Mouse (Mus musculus): ENCODE data around the gene Myo1d. TPM values are rescaled to one million over a fixed set of nuclear protein-coding genes. Genes with fewer than 3 reads are reported as not detected.

Myo1d gene
- polyA plus RNA-seq (2016; fragmentation: Nextera tagmentation; extraction: Ambion mirVana), result 11.3 and 13.3 TPM in 2 replicates

DNA sequence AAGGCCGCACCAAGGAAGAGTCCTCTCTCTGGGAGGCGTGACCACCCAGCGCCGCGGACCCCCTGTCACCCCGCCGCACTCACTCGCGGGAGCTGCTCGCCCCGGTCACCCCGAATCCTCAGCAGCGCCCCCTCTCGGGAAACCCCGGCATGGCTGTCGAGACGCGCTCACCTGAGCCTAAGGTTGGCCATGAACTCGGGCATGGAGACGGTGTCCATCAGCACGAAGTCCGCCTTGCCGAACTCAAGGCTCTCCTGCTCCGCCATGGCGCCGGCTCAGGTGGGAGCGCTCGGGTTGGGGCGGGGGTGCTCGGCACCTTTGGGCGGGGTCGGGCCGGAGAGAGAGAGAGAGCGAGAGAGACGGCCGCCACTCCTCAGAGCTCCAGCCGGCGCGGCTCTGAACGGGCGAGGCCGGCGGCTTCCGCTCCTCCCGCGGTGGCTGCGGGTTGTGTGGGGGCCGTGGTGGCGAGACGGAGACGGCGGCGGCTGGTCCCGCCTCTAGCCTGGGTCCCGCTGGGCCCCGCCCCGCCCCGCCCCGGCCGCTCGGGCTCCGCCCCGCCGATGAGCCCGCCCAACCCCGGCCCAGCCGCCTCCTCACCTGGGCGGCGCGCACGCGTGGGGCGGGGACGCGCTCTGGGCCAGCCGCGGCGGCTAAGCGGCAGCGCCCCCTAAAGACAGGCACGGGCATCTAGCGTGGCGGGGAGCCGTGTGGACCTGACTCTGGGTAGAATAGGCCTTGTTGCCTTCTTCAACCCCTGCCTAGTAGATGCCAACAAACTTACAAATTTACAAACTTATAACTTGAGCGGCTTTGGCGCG is at the start of gene Myo1d:
Gene Myo1d, minus strand, starts transcription at position 499 of the 818 bp plus-strand sequence.
- Histone ChIP-seq H3K4me1 (replicated peaks) (peaks cover 17% of the 10 kb centered on the region), H3K4me2 (peak within 1 kb of the TSS; percentile 96), H3K36me3 (no peaks in the 10 kb centered on the region), H3K4me3 (peak within 1 kb of the TSS; percentile 87), H3K27me3 (replicated peaks) (0 out of 2 replicates have a peak, but pooled peaks cover 5% of the 10 kb centered on the region), H3K9me3 (replicated peaks) (no peaks in the 10 kb centered on the region), H3K27ac (ENCODE audit: poor library complexity, severe bottlenecking) (peak within 1 kb of the TSS; percentile 72), H3K9ac (peak within 1 kb of the TSS; percentile 80)
- ATAC-seq (ENCODE audit: insufficient number of reproducible peaks, low FRiP score), result peak; percentile 98
- under 1% methylated on average over 77 of the region's 87 CpGs for WGBS

DNA sequence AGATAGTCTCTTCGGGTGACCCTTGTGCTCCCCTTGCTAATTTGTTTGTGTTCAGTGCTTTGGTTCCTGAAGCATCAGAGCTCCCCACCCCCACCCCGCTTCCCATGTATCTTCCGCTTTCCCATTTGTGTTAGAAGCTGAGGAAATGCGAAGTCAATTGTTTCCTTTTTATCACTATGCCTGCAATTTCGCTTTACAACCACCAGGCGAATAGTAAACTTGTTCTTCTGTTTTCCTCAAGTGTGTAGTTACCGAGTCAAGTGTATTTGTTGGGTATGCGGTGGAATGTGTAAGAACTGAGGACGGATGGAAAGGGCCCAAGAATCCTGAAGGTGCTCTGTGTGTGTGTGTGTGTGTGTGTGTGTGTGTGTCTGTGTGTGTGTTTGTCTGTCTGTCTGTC is 42.0 kb upstream of the Myo1d start:
- ATAC-seq (ENCODE audit: insufficient number of reproducible peaks, low FRiP score), result no peak
- 0 out of 2 replicates have a peak overlapping the region, but pooled peaks have one; percentile 38 for H3K27ac ChIP-seq (ENCODE audit: poor library complexity, severe bottlenecking)
- 75% methylated on average over 9 of the region's 9 CpGs for WGBS

DNA sequence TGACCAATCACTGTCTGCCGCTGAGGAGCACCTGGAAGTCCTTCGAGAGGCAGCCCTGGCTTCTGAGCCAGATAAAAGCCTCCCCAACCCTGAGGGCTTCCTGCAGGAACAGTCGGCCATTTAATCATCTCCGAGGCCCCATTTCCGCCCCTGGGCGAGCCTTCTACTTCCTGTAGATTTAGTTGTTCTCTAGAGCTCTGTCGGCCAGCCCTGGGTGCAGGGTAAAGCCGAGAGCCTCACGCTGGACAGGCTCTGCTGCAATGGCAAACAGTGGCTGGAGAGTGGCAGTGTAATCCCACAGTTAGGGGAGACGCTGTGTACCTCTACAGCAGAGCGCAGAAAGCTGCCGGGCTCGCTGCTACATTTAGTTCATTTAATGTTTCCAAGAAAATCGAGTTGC is 41.5 kb upstream of the Myo1d start:
- Histone ChIP-seq H3K9me3 (replicated peaks) (no peaks in the 10 kb centered on the region), H3K9ac (no peak overlapping the region), H3K4me3 (no peak overlapping the region), H3K4me2 (peak overlapping the region; percentile 8; the same call in 1 of the 2 replicates), H3K27me3 (replicated peaks) (no peaks in the 10 kb centered on the region), H3K27ac (ENCODE audit: poor library complexity, severe bottlenecking) (0 out of 2 replicates have a peak overlapping the region, but pooled peaks have one; percentile 38), H3K4me1 (replicated peaks) (peaks cover 40% of the 10 kb centered on the region), H3K36me3 (peaks cover 33% of the 10 kb centered on the region)
- ATAC-seq (ENCODE audit: insufficient number of reproducible peaks, low FRiP score), result peak; percentile 54
- WGBS, result 44% methylated on average over 14 of the region's 14 CpGs

More for the DNA sequence above, 42.0 kb upstream of the Myo1d start:
- peaks cover 37% of the 10 kb centered on the region for H3K4me1 ChIP-seq (replicated peaks)
- 0 out of 2 replicates have a peak overlapping the region, but pooled peaks have one; percentile 8 for H3K4me2 ChIP-seq
- H3K4me3 ChIP-seq, result no peak overlapping the region
- H3K27me3 ChIP-seq (replicated peaks), result no peaks in the 10 kb centered on the region
- no peak overlapping the region for H3K9ac ChIP-seq
- no peaks in the 10 kb centered on the region for H3K9me3 ChIP-seq (replicated peaks)
- H3K36me3 ChIP-seq, result peaks cover 28% of the 10 kb centered on the region

DNA sequence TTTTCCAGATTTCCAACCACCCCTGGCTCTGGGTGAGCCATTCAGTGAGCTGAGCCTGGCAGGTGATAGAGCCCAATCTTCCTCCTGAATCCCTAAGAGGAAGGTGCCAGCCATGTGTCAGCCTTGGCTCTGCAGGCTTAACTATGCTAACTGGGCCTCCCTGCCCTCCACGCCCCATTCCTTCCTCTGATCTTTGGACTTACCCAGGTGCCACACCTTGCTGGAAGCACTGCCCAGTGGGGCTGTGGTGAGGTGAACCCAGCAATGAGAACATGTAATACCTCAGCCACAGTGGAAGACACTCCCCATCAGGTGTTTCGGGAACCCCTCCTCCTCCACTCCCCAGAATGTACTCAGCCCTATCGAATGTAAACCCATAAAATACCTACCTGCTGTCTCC is 40.3 kb upstream of the Myo1d start:
- peaks cover 44% of the 10 kb centered on the region for H3K36me3 ChIP-seq
- whole genome bisulfite sequencing, result 90% methylated on average over 3 of the region's 3 CpGs
- H3K4me2 ChIP-seq, result no peak overlapping the region
- H3K9ac ChIP-seq, result no peak overlapping the region
- H3K9me3 ChIP-seq (replicated peaks), result no peaks in the 10 kb centered on the region
- no peaks in the 10 kb centered on the region for H3K27me3 ChIP-seq (replicated peaks)
- no peak overlapping the region for H3K27ac ChIP-seq (ENCODE audit: poor library complexity, severe bottlenecking)
- peaks cover 46% of the 10 kb centered on the region for H3K4me1 ChIP-seq (replicated peaks)
- ATAC-seq (ENCODE audit: insufficient number of reproducible peaks, low FRiP score), result no peak
- H3K4me3 ChIP-seq, result no peak overlapping the region

DNA sequence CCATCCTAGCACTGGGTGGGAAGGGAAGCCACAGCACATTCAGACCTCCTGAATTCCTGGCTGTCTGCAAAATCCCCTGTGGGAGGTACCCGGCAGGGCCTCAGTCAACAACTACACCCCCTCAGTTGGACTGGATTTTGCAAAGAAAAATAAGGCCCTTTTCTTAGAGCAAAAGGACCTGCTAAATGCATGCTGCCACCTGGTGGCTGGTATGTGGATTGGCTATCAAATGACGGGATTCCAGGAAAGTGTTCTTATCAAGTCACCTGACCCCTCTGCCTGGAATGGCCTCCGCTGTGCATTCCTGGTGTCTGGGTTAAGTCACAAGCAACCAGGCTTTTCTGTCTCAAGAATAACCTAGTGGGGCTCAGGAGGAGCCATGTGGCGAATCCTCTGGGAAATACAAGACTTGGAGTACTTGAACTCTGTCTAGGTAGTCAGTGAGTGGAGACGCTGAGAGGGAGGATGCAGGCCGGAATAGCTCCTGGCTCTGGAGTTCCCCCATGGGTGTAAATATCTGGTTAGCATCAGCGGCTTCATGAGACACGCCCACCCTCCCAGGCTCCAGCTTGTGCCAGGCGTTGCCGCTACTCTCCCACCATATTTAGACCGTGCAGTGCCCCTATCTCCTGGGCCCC is 38.4 kb upstream of the Myo1d start:
- H3K4me2 ChIP-seq, result peak overlapping the region; percentile 60
- H3K9ac ChIP-seq, result peak overlapping the region; percentile 52
- no peaks in the 10 kb centered on the region for H3K27me3 ChIP-seq (replicated peaks)
- no peaks in the 10 kb centered on the region for H3K9me3 ChIP-seq (replicated peaks)
- peaks cover 57% of the 10 kb centered on the region for H3K36me3 ChIP-seq
- WGBS, result 6% methylated on average over 11 of the region's 11 CpGs
- H3K4me1 ChIP-seq (replicated peaks), result peaks cover 46% of the 10 kb centered on the region
- peak overlapping the region; percentile 85 for H3K27ac ChIP-seq (ENCODE audit: poor library complexity, severe bottlenecking)
- peak overlapping the region; percentile 14 for H3K4me3 ChIP-seq
- ATAC-seq (ENCODE audit: insufficient number of reproducible peaks, low FRiP score), result peak; percentile 66

DNA sequence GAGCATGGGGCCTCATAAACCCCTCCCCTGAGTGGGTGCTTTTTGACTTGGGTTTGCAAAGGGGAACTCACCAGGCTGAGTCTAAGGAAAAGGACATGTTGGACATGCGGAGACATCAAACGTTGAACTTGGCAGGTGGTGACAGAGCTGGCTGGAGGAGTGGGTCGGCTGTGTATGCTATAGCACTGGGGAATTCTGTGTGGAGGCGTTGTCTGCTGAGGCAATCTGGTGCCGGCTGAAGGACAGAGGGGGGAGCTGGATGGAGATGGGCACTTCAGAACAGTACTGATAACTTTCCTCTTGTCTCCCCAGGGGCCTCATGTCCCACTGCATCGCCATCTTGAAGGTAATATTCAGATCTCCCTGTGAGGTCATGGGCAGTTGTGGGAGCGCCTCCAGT is 35.5 kb upstream of the Myo1d start:
- H3K9ac ChIP-seq, result no peak overlapping the region
- 57% methylated on average over 7 of the region's 7 CpGs for WGBS
- no peak overlapping the region for H3K27ac ChIP-seq (ENCODE audit: poor library complexity, severe bottlenecking)
- H3K4me3 ChIP-seq, result no peak overlapping the region
- peaks cover 52% of the 10 kb centered on the region for H3K4me1 ChIP-seq (replicated peaks)
- H3K27me3 ChIP-seq (replicated peaks), result no peaks in the 10 kb centered on the region
- H3K9me3 ChIP-seq (replicated peaks), result no peaks in the 10 kb centered on the region
- no peak for ATAC-seq (ENCODE audit: insufficient number of reproducible peaks, low FRiP score)
- H3K36me3 ChIP-seq, result peaks cover 56% of the 10 kb centered on the region
- H3K4me2 ChIP-seq, result no peak overlapping the region

DNA sequence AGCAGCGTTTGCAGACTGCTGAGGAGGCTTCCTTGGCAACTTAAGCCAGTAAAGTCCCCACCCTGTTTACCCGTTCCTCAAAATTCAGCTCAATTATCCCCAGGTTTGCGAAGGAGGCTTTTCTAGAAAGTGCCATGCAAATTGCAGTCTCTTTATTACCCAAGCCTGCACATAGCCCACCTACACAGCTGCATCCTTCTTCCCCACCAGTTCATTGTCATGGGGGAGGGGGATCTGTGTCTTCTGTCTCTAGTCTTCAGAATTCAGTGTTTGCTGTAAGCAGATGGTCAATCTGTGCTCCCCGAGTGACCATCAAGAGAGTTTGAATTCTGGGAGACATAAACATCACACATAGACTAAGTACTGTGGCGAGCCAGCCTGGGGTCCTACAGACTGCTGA is 31.3 kb upstream of the Myo1d start:
- no peak for ATAC-seq (ENCODE audit: insufficient number of reproducible peaks, low FRiP score)
- no peak overlapping the region for H3K27ac ChIP-seq (ENCODE audit: poor library complexity, severe bottlenecking)
- 31% methylated on average over 5 of the region's 5 CpGs for WGBS

DNA sequence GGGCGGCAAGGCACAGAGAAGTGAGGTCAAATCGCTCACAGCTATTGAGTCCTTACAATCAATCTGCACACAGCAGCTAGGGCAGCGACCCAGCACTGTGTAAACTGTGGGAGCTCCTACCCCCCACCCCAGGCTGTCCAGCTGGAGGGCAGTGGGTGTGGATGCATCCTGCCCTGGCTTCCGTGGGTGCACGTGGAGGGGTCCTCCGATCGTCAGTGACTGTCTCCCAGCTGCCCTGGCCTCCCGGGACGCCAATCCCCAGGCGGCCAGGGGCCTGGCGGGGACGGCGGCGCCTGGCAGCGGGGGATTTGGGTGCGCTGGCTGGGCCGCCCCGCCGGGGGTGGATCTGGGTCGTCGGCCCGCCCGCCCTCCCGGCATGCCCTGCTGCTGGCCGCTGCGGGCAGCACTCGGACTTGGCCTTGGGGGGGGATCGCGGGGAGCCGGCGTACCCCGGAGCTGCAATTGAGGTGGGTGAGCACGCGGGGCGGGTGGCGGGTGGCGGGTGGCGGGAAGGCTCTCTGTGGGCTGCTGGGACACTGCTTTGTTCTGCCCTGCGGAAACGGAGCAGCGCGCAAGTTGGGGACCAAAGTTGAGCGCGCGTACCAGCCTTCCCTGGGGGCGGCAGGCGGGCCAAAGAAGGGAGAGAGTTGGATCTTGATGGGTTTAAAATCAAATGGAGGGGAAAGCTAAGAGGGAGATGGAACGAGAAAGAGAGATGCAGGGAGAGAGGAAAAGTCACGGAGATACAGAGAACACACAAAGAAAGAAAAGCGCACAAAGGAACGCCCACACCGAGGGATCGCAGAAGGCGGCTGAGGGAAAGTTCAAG is 30.4 kb upstream of the Myo1d start, which contains the start of gene Tmem98:
Gene Tmem98, plus strand, starts transcription at position 183 of the 829 bp plus-strand sequence.
- ATAC-seq (ENCODE audit: insufficient number of reproducible peaks, low FRiP score), result peak; percentile 83
- Histone ChIP-seq H3K27ac (ENCODE audit: poor library complexity, severe bottlenecking) (peak within 1 kb of the TSS; percentile 89), H3K27me3 (replicated peaks) (no peaks in the 10 kb centered on the region), H3K9ac (peak within 1 kb of the TSS; percentile 88), H3K4me3 (peak within 1 kb of the TSS; percentile 77), H3K9me3 (replicated peaks) (no peaks in the 10 kb centered on the region), H3K4me2 (peak within 1 kb of the TSS; percentile 89), H3K36me3 (peaks cover 32% of the 10 kb centered on the region), H3K4me1 (replicated peaks) (peaks cover 30% of the 10 kb centered on the region)
- WGBS, result under 1% methylated on average over 54 of the region's 54 CpGs

More for the DNA sequence above, 31.3 kb upstream of the Myo1d start:
- Histone ChIP-seq H3K4me3 (peak overlapping the region; percentile 77), H3K4me1 (replicated peaks) (peaks cover 34% of the 10 kb centered on the region), H3K27me3 (replicated peaks) (no peaks in the 10 kb centered on the region), H3K9ac (peak overlapping the region; percentile 88), H3K4me2 (peak overlapping the region; percentile 89), H3K9me3 (replicated peaks) (no peaks in the 10 kb centered on the region), H3K36me3 (peaks cover 40% of the 10 kb centered on the region)

DNA sequence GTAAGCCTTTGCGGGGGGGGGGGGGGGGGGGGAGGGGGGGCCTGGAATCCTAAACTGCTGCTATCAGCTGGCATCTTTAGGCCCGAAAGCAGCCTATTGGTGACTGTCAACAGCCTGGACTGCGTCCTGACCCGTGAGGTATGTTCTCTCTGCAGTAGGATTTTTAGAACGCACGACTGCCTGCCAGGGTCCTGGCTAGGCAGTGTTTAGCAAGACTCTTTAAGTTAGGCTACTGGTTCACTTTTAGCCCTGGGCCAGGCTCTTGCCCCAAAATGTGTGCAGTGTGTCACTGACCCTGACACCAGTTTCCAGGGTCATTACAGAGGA is 29.8 kb upstream of the Myo1d start:
- Histone ChIP-seq H3K36me3 (peaks cover 26% of the 10 kb centered on the region), H3K4me2 (peak overlapping the region; percentile 89), H3K4me1 (replicated peaks) (peaks cover 27% of the 10 kb centered on the region), H3K27ac (ENCODE audit: poor library complexity, severe bottlenecking) (peak overlapping the region; percentile 89), H3K9me3 (replicated peaks) (no peaks in the 10 kb centered on the region), H3K27me3 (replicated peaks) (no peaks in the 10 kb centered on the region), H3K4me3 (peak overlapping the region; percentile 77), H3K9ac (peak overlapping the region; percentile 88)
- WGBS, result 32% methylated on average over 6 of the region's 6 CpGs
- peak; percentile 62 for ATAC-seq (ENCODE audit: insufficient number of reproducible peaks, low FRiP score)

DNA sequence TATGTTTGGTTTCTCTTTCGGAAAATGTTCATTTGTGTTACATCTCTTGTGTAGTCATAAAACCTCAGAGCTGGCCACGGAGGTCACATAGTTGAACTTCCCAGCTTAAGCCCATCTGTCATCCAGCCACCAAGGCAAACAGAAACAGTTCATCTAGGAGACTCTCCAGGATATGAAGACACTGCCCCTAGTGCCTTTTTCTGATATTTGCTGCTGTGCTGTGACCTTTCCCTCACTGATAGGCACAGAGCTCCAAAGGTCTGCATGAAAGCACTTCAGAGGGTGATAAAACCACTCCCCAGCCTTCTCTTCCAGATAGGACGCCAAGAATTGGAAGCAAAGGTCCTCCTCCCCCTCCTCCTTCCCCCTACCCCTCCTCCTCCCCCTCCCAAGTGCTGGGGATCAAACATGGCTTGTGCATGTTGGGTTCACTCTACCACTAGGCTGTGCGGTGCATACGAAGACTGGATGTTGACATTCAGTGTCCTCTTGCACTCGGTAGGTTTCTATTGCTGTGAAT is 28.8 kb upstream of the Myo1d start:
- no peak overlapping the region for H3K9ac ChIP-seq
- H3K36me3 ChIP-seq, result peaks cover 16% of the 10 kb centered on the region
- no peak overlapping the region for H3K4me3 ChIP-seq
- no peaks in the 10 kb centered on the region for H3K27me3 ChIP-seq (replicated peaks)
- ATAC-seq (ENCODE audit: insufficient number of reproducible peaks, low FRiP score), result no peak
- H3K27ac ChIP-seq (ENCODE audit: poor library complexity, severe bottlenecking), result no peak overlapping the region
- peaks cover 20% of the 10 kb centered on the region for H3K4me1 ChIP-seq (replicated peaks)
- no peak overlapping the region for H3K4me2 ChIP-seq
- WGBS, result 61% methylated on average over 6 of the region's 6 CpGs
- no peaks in the 10 kb centered on the region for H3K9me3 ChIP-seq (replicated peaks)
